Mouse (Mus musculus) lung, postnatal 0 days (tissue): ENCODE data around the gene Gyg.

Experiments
- CTCF ChIP-seq: IDR thresholded peaks from 2 replicates; pipeline ENCODE4 v1.5.1; 2016; ENCODE audit warnings: antibody characterized with exemption, mild to moderate bottlenecking
- EP300 ChIP-seq: IDR thresholded peaks from 2 replicates; pipeline ENCODE4 v1.6.1; 2016; ENCODE audit warnings: antibody characterized with exemption, mild to moderate bottlenecking, control low read depth

GRCm38 (mm10) chr3:20150511-20150910 lies 4.6 kb downstream of the Gyg start:
- TF ChIP-seq CTCF (no peak), EP300 (no peak)
